Mouse (Mus musculus): ENCODE data around the gene Ripor3. TPM values are rescaled to one million over a fixed set of nuclear protein-coding genes. Genes with fewer than 3 reads are reported as not detected.
"Not testable (repeated sequence)": the region's sequence is repeated elsewhere in the genome, so short reads cannot be mapped to it uniquely, and the experiment has no call there.

Gene Ripor3
- 1.9 and 3.3 TPM in 2 replicates for polyA plus RNA-seq (2012; rRNA removed)

GRCm38 (mm10) chr2:168009936-168010668 is at the start of gene Ripor3:
Gene Ripor3, minus strand, starts transcription at chr2:168010618.
- WGBS: 48% methylated on average over 9 of the region's 9 CpGs
- no peak for DNase-seq (ENCODE audit: low read depth, low spot score)

GRCm38 (mm10) chr2:168059200-168059790 is 48.9 kb upstream of the Ripor3 start:
- WGBS: 81% methylated on average over 6 of the region's 6 CpGs
- no peak for DNase-seq (ENCODE audit: low read depth, low spot score)

- 43% methylated on average over 13 of the region's 13 CpGs for WGBS
- DNase-seq (ENCODE audit: low read depth, low spot score): no peak
These were observed 48.2 kb upstream of the Ripor3 start for GRCm38 (mm10) chr2:168058488-168059199.

DNA sequence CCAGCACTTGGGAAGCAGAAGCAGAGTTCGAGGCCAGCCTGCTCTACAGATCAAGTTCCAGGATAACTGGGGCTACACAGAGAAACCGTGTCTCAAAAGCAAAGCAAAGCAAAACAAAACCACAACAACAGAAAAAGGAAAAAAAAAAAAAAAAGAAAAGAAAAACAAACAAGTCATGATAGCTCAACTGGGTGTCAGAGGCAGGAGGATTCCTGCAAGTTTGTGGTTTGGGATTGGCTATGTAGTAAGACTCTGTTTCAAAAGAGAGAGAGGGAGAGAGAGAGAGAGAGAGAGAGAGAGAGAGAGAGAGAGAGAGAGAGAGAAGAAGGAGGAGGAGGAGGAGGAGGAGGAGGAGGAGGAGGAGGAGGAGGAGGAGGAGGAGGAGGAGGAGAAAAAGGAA is 47.5 kb upstream of the Ripor3 start:
- DNase-seq (ENCODE audit: low read depth, low spot score): not testable (repeated sequence)
- WGBS: 79% methylated on average over 2 of the region's 2 CpGs

GRCm38 (mm10) chr2:168056666-168056933 is 46.2 kb upstream of the Ripor3 start:
- WGBS: 59% methylated on average over 8 of the region's 8 CpGs

DNA sequence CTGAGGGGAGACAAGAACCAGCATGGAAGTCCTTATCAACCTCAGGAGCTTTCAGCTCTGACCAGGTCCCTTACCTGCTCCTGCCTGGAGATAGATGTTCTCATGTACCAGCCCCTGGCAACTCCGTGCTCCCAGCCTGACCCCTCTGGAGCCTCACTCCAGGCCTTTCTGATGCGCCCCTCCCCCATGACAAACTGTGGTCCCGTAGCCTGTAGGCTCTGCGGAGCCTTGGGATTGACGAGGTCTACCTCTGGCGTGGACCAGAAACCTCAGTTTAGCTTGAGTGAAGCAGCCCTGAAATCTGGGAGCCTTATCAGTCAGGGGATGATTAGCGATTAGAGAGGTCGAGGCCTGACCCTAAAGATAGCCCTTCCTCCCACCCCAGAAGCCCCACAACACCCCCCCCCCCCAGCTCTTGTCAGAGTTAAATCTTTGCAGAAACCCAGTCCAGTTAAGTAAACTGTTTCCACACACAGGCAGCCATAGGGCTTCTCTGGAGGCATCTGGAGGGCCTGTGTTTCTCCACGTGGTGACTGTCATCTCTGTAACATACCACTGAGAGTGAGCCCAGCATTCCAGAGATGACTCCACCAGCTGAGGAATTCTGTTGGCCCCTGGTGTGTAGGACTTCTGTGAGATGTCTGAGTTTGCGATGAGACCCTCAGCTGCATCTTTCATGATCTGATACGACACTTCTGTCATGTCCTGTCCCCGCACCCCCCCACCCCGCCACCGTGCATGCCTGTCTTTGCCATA is 45.7 kb upstream of the Ripor3 start:
- WGBS: 61% methylated on average over 14 of the region's 14 CpGs
- DNase-seq (ENCODE audit: low read depth, low spot score): no peak

More at GRCm38 (mm10) chr2:168056666-168056933, 46.2 kb upstream of the Ripor3 start:
- DNase-seq (ENCODE audit: low read depth, low spot score): no peak

DNA sequence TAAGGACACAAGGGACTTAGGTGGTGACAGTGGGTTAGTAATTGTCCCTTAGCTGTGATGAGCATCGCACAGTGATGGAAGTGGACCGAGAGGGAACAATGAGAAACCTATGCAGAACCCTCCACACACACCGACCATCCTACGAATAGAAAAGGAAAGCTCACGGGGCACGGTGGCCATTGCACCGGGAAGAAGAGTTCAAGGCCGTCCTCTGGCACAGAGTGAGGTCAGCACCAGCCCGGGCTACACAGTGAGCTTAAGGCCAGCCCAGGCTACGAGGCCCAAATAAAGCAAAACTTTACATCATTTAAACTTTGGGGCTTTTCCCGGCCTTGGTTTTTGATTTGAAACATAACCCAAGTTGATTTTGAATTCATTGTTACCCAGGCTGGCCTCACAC is 43.7 kb upstream of the Ripor3 start:
- no peak for DNase-seq (ENCODE audit: low read depth, low spot score)
- WGBS: 88% methylated on average over 11 of the region's 11 CpGs

DNA sequence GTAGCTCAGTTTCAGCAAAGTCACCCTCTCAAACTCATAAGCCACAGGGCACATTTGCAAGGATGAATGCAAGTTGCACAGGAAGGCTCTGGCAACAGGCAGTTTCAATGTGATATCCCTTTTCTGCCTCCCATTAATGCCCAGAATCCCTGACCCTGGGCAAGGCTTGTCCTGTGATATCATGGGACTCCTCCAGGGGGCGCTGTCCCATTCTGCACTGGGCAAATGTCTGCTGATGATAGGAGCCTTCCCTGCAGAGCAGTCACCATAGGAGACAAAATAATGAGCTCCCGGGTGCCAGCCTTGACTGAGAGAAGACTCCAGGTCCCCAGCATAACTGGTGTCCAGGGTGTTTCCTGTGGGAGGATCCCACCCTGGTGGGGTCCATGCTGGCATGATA is 42.3 kb upstream of the Ripor3 start:
- DNase-seq (ENCODE audit: low read depth, low spot score): peak; percentile 16
- WGBS: 20% methylated on average over 2 of the region's 2 CpGs

DNA sequence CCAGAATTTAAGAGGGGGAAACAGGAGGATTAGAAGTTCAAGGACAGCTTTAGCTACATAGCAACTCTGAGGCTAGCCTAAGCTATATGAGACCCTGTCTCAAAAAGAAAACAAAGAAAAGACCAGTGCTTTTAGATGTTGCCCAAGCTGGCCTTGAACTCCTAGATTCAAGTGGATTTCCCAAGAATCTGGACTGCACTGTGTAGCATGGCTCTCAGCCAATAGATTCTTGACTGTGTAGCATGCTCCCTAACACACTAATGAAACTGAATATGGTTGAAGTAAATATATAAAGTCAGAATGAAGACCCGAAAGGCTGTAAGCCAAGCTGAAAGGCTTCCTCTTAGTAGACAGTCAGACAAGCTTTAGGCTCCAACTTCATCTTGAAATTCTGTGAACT is 41.7 kb upstream of the Ripor3 start:
- WGBS: 89% methylated on average over 1 of the region's 1 CpGs
- DNase-seq (ENCODE audit: low read depth, low spot score): no peak

DNA sequence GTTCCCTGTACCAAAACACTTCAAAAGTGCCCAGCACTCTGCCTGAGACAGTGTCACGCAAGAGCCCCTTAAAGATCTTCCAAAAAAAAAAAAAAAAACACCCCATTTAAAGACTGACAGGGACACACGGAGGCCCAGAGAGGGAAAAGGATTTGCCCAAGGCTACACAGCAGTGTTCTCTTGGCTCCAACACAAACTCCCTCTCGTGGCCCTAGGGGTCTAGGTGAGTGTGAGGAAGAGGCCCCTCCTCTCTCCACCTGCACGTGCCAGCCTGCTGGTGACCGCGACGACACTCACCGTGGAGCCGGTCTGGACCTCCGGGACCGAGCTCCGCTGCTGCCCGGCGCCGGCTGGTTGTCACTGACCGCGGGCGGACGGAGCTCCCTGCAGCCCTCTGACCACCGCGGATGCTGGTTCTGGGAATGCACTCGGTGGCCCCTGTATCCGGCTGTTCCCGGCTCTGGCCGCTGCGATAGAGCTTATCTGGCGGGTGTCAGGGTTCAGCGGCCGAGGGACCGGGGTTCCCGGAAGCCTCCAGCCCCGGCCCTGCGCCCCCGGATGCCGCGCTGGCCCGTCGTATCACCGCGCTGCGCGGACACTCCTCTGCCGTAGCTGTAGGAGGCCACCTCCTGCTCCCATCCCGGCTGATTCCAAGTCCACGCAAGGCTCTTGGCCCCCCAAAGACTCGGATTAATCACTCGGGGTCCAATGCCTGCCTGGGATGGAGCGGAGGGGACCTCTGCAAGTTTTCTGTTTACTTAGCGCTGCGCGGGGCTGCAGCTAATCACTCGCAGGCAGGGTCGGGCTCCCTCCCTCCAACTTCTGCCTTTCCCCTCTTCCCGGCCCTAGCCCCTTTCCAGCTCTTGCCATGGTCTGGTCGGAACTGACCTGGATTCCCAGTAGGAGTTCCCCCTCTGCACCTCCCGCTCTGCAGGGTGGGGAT is 39.9 kb upstream of the Ripor3 start:
- DNase-seq (ENCODE audit: low read depth, low spot score): no peak
- WGBS: 3% methylated on average over 56 of the region's 56 CpGs

DNA sequence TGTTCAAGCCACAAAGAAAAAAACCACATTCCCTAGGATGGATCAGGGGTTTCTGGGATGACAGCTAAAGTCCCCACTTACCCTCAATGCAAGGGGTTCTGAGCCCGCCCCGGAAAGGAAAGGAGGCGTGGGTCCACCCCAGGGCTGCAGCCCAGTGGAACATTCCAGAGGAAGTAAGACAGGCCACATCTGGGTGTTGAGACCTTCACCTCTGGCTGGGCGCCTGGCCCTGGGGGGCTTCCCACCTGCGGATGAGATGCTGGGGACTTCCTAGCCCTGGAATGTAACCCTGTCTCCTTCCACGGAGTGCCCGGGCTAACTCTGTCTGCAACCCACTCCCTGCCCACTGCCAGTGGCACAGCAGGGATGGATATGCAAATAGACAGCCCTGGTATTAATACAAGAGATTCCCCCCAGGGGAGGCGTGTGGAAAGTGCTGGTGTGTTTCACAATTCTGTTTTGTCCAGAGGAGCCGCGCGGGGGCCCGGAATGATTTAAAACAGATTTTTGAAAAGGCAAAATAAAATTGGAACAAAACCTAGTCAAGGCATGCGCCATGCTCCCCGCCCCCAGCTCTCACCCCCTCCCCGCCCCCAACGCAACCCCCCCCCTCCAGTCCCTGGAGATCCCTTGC is 38.7 kb upstream of the Ripor3 start:
- 53% methylated on average over 16 of the region's 16 CpGs for WGBS
- no peak for DNase-seq (ENCODE audit: low read depth, low spot score)

- DNase-seq (ENCODE audit: low read depth, low spot score): no peak
These were observed 36.0 kb upstream of the Ripor3 start for GRCm38 (mm10) chr2:168046467-168046866.

DNA sequence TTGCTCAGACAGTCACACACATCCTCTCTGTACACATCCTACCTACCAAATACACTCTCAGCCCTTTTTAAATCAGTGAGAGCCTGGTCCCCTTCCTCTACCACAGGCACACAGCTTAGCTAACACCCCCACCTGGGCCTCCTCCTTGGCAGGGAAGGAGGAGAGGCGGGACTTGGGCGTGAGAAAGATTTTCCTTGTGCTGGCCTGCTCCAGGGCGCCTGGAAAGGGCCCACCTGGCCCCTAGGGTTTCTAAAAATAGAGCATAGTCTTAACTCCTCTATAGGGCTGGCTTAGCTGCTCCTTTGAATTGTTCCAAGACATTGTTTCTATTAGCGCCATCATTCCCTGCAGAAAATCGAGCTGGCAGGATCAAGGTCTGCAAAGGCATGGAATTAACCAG is 35.4 kb upstream of the Ripor3 start:
- no peak for DNase-seq (ENCODE audit: low read depth, low spot score)
- WGBS: 22% methylated on average over 5 of the region's 5 CpGs

More at GRCm38 (mm10) chr2:168046467-168046866, 36.0 kb upstream of the Ripor3 start:
- 72% methylated on average over 4 of the region's 4 CpGs for WGBS

DNA sequence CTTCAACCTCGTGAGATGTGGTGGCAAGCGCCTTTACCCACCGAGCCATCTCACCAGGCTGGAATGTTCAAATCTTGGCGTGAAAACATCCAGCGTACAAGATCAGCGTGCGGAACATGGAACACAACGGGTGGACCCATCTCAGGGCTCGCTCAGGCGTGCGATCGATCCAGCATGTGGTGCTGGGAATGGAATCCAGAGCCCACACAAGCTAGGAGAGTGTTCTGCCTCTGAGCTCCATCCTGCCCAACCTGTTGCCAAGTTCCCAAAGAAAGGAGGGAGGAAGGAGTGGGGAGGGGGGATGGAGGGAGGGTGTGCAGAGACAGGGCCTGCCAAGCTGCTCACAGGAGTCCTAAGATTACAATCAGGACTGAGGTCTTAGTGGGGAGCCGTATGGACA is 34.9 kb upstream of the Ripor3 start:
- WGBS: 73% methylated on average over 13 of the region's 13 CpGs
- no peak for DNase-seq (ENCODE audit: low read depth, low spot score)

- no peak for DNase-seq (ENCODE audit: low read depth, low spot score)
- 78% methylated on average over 10 of the region's 10 CpGs for WGBS
These were observed 34.4 kb upstream of the Ripor3 start for GRCm38 (mm10) chr2:168044681-168045287.

GRCm38 (mm10) chr2:168042019-168042418 is 31.6 kb upstream of the Ripor3 start:
- 85% methylated on average over 6 of the region's 6 CpGs for WGBS
- no peak for DNase-seq (ENCODE audit: low read depth, low spot score)

GRCm38 (mm10) chr2:168040751-168041150 is 30.3 kb upstream of the Ripor3 start:
- no peak for DNase-seq (ENCODE audit: low read depth, low spot score)
- WGBS: 67% methylated on average over 3 of the region's 3 CpGs

- WGBS: 63% methylated on average over 3 of the region's 3 CpGs
- no peak for DNase-seq (ENCODE audit: low read depth, low spot score)
These were observed 26.6 kb upstream of the Ripor3 start for GRCm38 (mm10) chr2:168037063-168037462.
